Mouse (Mus musculus): ENCODE measurements around the gene Drd5.

Drd5 gene

GRCm38 (mm10) chr5:38356927-38357326 lies 37.8 kb downstream of the Drd5 start:
- DNase-seq, result no peak

GRCm38 (mm10) chr5:38359716-38360115 lies 40.5 kb downstream of the Drd5 start:
- no peak for DNase-seq

GRCm38 (mm10) chr5:38364396-38364795 lies 45.2 kb downstream of the Drd5 start:
- DNase-seq, result no peak

- no peak for DNase-seq
Observed at GRCm38 (mm10) chr5:38365521-38365920, 46.4 kb downstream of the Drd5 start.

GRCm38 (mm10) chr5:38366650-38367470 lies 47.7 kb downstream of the Drd5 start:
- peak in 1 of 2 experiments; percentile 20 for DNase-seq

- DNase-seq, result no peak
Observed at GRCm38 (mm10) chr5:38371308-38371707, 52.1 kb downstream of the Drd5 start.
